ENCODE assay signal across 8 mouse cellular contexts in genomic region chr19:15983739-15984344, GRCm38 (mm10). TPM values are rescaled to one million over a fixed set of nuclear protein-coding genes. Genes with fewer than 3 reads are reported as not detected.
DNase-seq lines count a peak whose midpoint lies in the region; ATAC-seq and TF ChIP-seq lines count a peak whose summit lies in the region.

No protein-coding gene starts in this region.

- peaks cover under 1% of the 10 kb centered on the region for H3K36me3 ChIP-seq in lung, embryonic 15.5 days
- H3K36me3 ChIP-seq in embryonic facial prominence, embryonic 13.5 days, result peaks cover 18% of the 10 kb centered on the region
- H3K36me3 ChIP-seq in intestine, postnatal 0 days (ENCODE audit: control insufficient read depth, insufficient read depth), result no peaks in the 10 kb centered on the region

- WGBS in lung, embryonic 15.5 days, result 48% methylated on average over 15 of the region's 15 CpGs
- 53% methylated on average over 15 of the region's 15 CpGs for WGBS in embryonic facial prominence, embryonic 13.5 days
- WGBS in intestine, postnatal 0 days, result 46% methylated on average over 15 of the region's 15 CpGs
- WGBS in olfactory bulb, adult 2 months, result 49% methylated on average over 15 of the region's 15 CpGs

- 0 out of 2 replicates have a peak overlapping the region, but pooled peaks have one; percentile 82 for H3K27ac ChIP-seq in lung, embryonic 15.5 days
- H3K27ac ChIP-seq in embryonic facial prominence, embryonic 13.5 days, result no peak overlapping the region
- H3K27ac ChIP-seq in intestine, postnatal 0 days (ENCODE audit: low read depth, low read length), result no peak overlapping the region
- no peak overlapping the region for H3K27ac ChIP-seq in olfactory bulb, adult 2 months (ENCODE audit: insufficient read depth, low read depth, low read length)

- H3K4me3 ChIP-seq in lung, embryonic 15.5 days, result peak overlapping the region; percentile 74
- peak overlapping the region; percentile 85 for H3K4me3 ChIP-seq in embryonic facial prominence, embryonic 13.5 days
- peak overlapping the region; percentile 70 for H3K4me3 ChIP-seq in intestine, postnatal 0 days (ENCODE audit: low read depth, low read length)
- peak overlapping the region; percentile 81 for H3K4me3 ChIP-seq in olfactory bulb, adult 2 months (ENCODE audit: insufficient read depth, low read depth, low read length)

- H3K9me3 ChIP-seq in lung, embryonic 15.5 days, result no peaks in the 10 kb centered on the region
- H3K9me3 ChIP-seq in embryonic facial prominence, embryonic 13.5 days, result no peaks in the 10 kb centered on the region
- H3K9me3 ChIP-seq in intestine, postnatal 0 days (ENCODE audit: control insufficient read depth), result no peaks in the 10 kb centered on the region

- peak overlapping the region; percentile 81 for H3K9ac ChIP-seq in lung, embryonic 15.5 days
- peak overlapping the region; percentile 89 for H3K9ac ChIP-seq in embryonic facial prominence, embryonic 13.5 days
- H3K9ac ChIP-seq in intestine, postnatal 0 days (ENCODE audit: low read depth, low read length), result peak overlapping the region; percentile 52; the same call in 1 of the 2 replicates

- no peak for ATAC-seq in lung, embryonic 15.5 days (ENCODE audit: borderline replicate concordance, extremely low read depth, low FRiP score, low TSS enrichment)
- ATAC-seq in embryonic facial prominence, embryonic 13.5 days (ENCODE audit: insufficient number of reproducible peaks, insufficient read depth, low FRiP score, low TSS enrichment, low read depth), result no peak
- no peak for ATAC-seq in intestine, postnatal 0 days
- ATAC-seq in megakaryocyte progenitor cell, adult 5-6 weeks (replicated peaks; ENCODE audit: poor library complexity), result no peak

- H3K27me3 ChIP-seq in lung, embryonic 15.5 days, result no peaks in the 10 kb centered on the region
- no peaks in the 10 kb centered on the region for H3K27me3 ChIP-seq in embryonic facial prominence, embryonic 13.5 days
- H3K27me3 ChIP-seq in intestine, postnatal 0 days (replicated peaks; ENCODE audit: control insufficient read depth, insufficient read depth, low read length), result no peaks in the 10 kb centered on the region

- peaks cover 15% of the 10 kb centered on the region for H3K4me1 ChIP-seq in lung, embryonic 15.5 days
- peaks cover 19% of the 10 kb centered on the region; the same call in 1 of the 2 replicates for H3K4me1 ChIP-seq in embryonic facial prominence, embryonic 13.5 days
- 0 out of 2 replicates have a peak, but pooled peaks cover 4% of the 10 kb centered on the region for H3K4me1 ChIP-seq in intestine, postnatal 0 days (replicated peaks; ENCODE audit: control insufficient read depth, insufficient read depth, low read length)
- peaks cover 2% of the 10 kb centered on the region; the same call in 1 of the 2 replicates for H3K4me1 ChIP-seq in olfactory bulb, adult 2 months (ENCODE audit: control insufficient read depth, insufficient read depth, low read length)

- peak overlapping the region; percentile 73 for H3K4me2 ChIP-seq in lung, embryonic 15.5 days
- H3K4me2 ChIP-seq in embryonic facial prominence, embryonic 13.5 days, result peak overlapping the region; percentile 78
- peak overlapping the region; percentile 96 for H3K4me2 ChIP-seq in intestine, postnatal 0 days (replicated peaks; ENCODE audit: low read depth)

- TF ChIP-seq POLR2A in olfactory bulb, adult 2 months (IDR thresholded peaks at IDR 0.05; ENCODE audit: insufficient read depth, low read depth, low read length), result no peak

- no peak for DNase-seq in lung, postnatal 14 days
- no peak for DNase-seq in c-Kit-positive CD71-positive TER-119-positive erythroid progenitor cells, embryonic 14.5 days (ENCODE audit: low spot score)
- DNase-seq in right cerebral cortex, postnatal 10 days (ENCODE audit: low spot score in 2 of 2), result no peak

- no peak for TF ChIP-seq CTCF in intestine, postnatal 0 days (IDR thresholded peaks at IDR 0.05; ENCODE audit: low read depth)
- TF ChIP-seq CTCF in olfactory bulb, adult 2 months (IDR thresholded peaks at IDR 0.05; ENCODE audit: insufficient read depth, low read depth, low read length), result no peak

RNA-seq across cellular contexts. Expression of gene Cep78, which starts 0.9 kb away (rescaled TPM):
- polyA plus RNA-seq in lung, embryonic 15.5 days (2015; fragmentation: Nextera tagmentation; extraction: Ambion mirVana), result 29.9 and 30.6 TPM in 2 replicates
- polyA plus RNA-seq in embryonic facial prominence, embryonic 13.5 days (2015; fragmentation: Nextera tagmentation; extraction: Ambion mirVana), result 30.0 and 33.0 TPM in 2 replicates
- polyA plus RNA-seq in intestine, postnatal 0 days (2015; fragmentation: Nextera tagmentation; extraction: Ambion mirVana), result 3.8 and 4.3 TPM in 2 replicates
- polyA plus RNA-seq in olfactory bulb, adult 2 months (2012; ENCODE audit: insufficient read depth, insufficient read length, low replicate concordance, missing spikeins), result not detected in 2 replicates
- total RNA-seq in megakaryocyte progenitor cell, adult 5-6 weeks (2015), result 13.0 and 17.4 TPM in 2 replicates
- total RNA-seq in megakaryocyte progenitor cell, adult 5-6 weeks (2017), result 17.8 and 25.2 TPM in 2 replicates

RNA-seq across cellular contexts. Expression of gene Psat1, which starts 36.7 kb away (rescaled TPM):
- polyA plus RNA-seq in lung, embryonic 15.5 days (2015; fragmentation: Nextera tagmentation; extraction: Ambion mirVana), result 176 TPM in 2 replicates
- 75.1 and 98.9 TPM in 2 replicates for polyA plus RNA-seq in embryonic facial prominence, embryonic 13.5 days (2015; fragmentation: Nextera tagmentation; extraction: Ambion mirVana)
- 13.0 and 15.3 TPM in 2 replicates for polyA plus RNA-seq in intestine, postnatal 0 days (2015; fragmentation: Nextera tagmentation; extraction: Ambion mirVana)
- not detected in 2 replicates for polyA plus RNA-seq in olfactory bulb, adult 2 months (2012; ENCODE audit: insufficient read depth, insufficient read length, low replicate concordance, missing spikeins)
- 130 and 136 TPM in 2 replicates for total RNA-seq in megakaryocyte progenitor cell, adult 5-6 weeks (2015)
- 99.4 and 103 TPM in 2 replicates for total RNA-seq in megakaryocyte progenitor cell, adult 5-6 weeks (2017)
